Mouse (Mus musculus) heart, embryonic 11.5 days (tissue): ENCODE data around the gene Gm43552. TPM values are rescaled to one million over a fixed set of nuclear protein-coding genes. Genes with fewer than 3 reads are reported as not detected.

ENCODE experiments used
- ATAC-seq: fragments of 200-750 bp; cut with Nextera tagmentation; replicated peaks from 2 replicates; pipeline ENCODE4 v1.8.0; 2017; ENCODE audit warnings: moderate library complexity; ENCODE audit not compliant: insufficient number of reproducible peaks, low FRiP score, low TSS enrichment
- H3K27ac ChIP-seq: fragments of 300-500 bp; sonication (generic); 2 replicates; pipeline ENCODE4 v1.5.1; 2014; ENCODE audit warnings: mild to moderate bottlenecking, low read depth, low read length
- H3K27me3 ChIP-seq: fragments of 300-500 bp; sonication (generic); 2 replicates; pipeline ENCODE4 v1.6.1; 2014; ENCODE audit warnings: mild to moderate bottlenecking, low read length, mixed read lengths; ENCODE audit not compliant: control insufficient read depth, insufficient read depth
- H3K36me3 ChIP-seq: fragments of 300-500 bp; sonication (generic); 2 replicates; pipeline ENCODE4 v1.6.1; 2014; ENCODE audit warnings: mild to moderate bottlenecking, low read length, moderate library complexity, mixed read lengths; ENCODE audit not compliant: control insufficient read depth, insufficient read depth
- H3K4me1 ChIP-seq: fragments of 300-500 bp; sonication (generic); 2 replicates; pipeline ENCODE4 v1.6.1; 2014; ENCODE audit warnings: low read length; ENCODE audit not compliant: control insufficient read depth, insufficient read depth
- H3K4me2 ChIP-seq: fragments of 300-500 bp; sonication (generic); 2 replicates; pipeline ENCODE4 v1.6.1; 2014; ENCODE audit warnings: mild to moderate bottlenecking, moderate library complexity
- H3K4me3 ChIP-seq: fragments of 300-500 bp; sonication (generic); 2 replicates; pipeline ENCODE4 v1.5.1; 2014; ENCODE audit warnings: low read depth, low read length
- H3K9ac ChIP-seq: fragments of 300-500 bp; sonication (generic); 2 replicates; pipeline ENCODE4 v1.6.1; 2014; ENCODE audit warnings: mild to moderate bottlenecking, low read depth, low read length, moderate library complexity
- H3K9me3 ChIP-seq: fragments of 300-500 bp; sonication (generic); replicated peaks from 2 replicates; pipeline ENCODE4 v1.6.1; 2016; ENCODE audit warnings: low read length; ENCODE audit not compliant: control insufficient read depth
- WGBS: fragments of 180-500 bp; shearing (Covaris S2); extraction: QIAGEN DNeasy Blood & Tissue Kit; methylation state at CpG from one replicate; pipeline ENCODE4 v1.1.7; 2014; ENCODE audit not compliant: insufficient replicate concordance; 5-methylcytosine and 5-hydroxymethylcytosine counted together
- polyA plus RNA-seq: library from polyadenylated mRNA; unstranded; fragments of >200 nt; fragmentation: Nextera tagmentation; extraction: Ambion mirVana; gene quantifications from 2 replicates; pipeline ENCODE4 v1.2.1, GENCODE M21; 2014

The Gm43552 gene
- polyA plus RNA-seq, 1 experiment from 2014 or later = not detected

DNA sequence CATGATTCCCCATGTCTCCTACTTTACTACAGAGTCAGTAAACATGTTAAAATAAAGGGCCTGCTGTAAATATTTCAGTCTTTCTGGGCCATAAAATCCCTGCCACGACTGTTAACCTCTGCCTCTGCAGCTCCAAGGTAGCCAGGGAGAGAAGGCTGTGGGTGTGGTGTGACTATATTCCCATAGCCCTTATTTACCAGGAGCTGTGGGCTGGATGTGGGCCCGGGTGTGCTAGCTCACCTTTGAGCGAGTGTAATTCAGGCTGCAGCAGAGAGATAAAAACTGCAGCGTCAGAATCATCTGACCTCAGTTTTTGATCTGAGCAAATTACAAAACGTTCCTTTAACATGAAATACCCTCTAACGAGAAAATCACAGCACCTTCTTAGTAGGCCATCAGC lies 71.8 kb downstream of the Gm43552 start:
- H3K4me2 ChIP-seq = no peak overlapping the region
- H3K9me3 ChIP-seq = no peaks in the 10 kb centered on the region
- 74% methylated on average over 6 of the region's 6 CpGs for WGBS
- H3K4me1 ChIP-seq = peaks cover 10% of the 10 kb centered on the region
- H3K4me3 ChIP-seq = no peak overlapping the region
- H3K9ac ChIP-seq = no peak overlapping the region
- no peak for ATAC-seq
- H3K27ac ChIP-seq = no peak overlapping the region
- no peaks in the 10 kb centered on the region for H3K27me3 ChIP-seq
- peaks cover 25% of the 10 kb centered on the region for H3K36me3 ChIP-seq

GRCm38 (mm10) chr5:65419136-65419535 lies 73.5 kb downstream of the Gm43552 start:
- 82% methylated on average over 10 of the region's 10 CpGs for WGBS
- H3K27me3 ChIP-seq = no peaks in the 10 kb centered on the region

GRCm38 (mm10) chr5:65415653-65416458 lies 76.8 kb downstream of the Gm43552 start:
- 9% methylated on average over 26 of the region's 26 CpGs for WGBS
- Histone ChIP-seq H3K9ac (peak overlapping the region; percentile 72), H3K36me3 (peaks cover 14% of the 10 kb centered on the region), H3K4me2 (peak overlapping the region; percentile 56), H3K4me3 (peak overlapping the region; percentile 18), H3K9me3 (no peaks in the 10 kb centered on the region), H3K27ac (peak overlapping the region; percentile 99), H3K27me3 (no peaks in the 10 kb centered on the region), H3K4me1 (peaks cover 24% of the 10 kb centered on the region)
- peak; percentile 89 for ATAC-seq

More at GRCm38 (mm10) chr5:65419136-65419535, 73.5 kb downstream of the Gm43552 start:
- no peak overlapping the region for H3K4me2 ChIP-seq
- no peak overlapping the region for H3K27ac ChIP-seq
- no peak overlapping the region for H3K4me3 ChIP-seq
- H3K36me3 ChIP-seq = peaks cover 24% of the 10 kb centered on the region
- H3K9ac ChIP-seq = no peak overlapping the region
- no peaks in the 10 kb centered on the region for H3K9me3 ChIP-seq
- ATAC-seq = no peak
- peaks cover 23% of the 10 kb centered on the region for H3K4me1 ChIP-seq

DNA sequence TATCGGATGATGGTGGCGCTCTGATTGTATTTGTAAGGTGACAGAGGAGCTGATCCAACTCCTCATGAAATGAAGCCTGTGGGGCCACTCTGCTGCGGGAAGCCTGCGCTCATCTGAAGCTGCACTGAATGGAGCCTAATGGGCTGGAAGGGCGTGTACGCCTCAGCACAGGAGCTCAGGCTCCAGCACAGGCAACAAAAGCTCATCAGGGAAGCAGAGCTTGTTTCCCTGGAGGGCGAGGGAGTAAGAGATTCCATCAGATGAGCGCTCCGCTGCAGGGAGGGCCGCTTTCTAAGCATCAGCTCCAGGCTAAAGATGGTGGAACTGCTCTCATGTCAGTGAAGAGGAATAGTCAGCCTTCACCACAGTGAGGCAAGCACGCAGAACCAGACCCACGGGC lies 84.6 kb downstream of the Gm43552 start:
- no peak for ATAC-seq
- Histone ChIP-seq H3K27ac (0 out of 2 replicates have a peak overlapping the region, but pooled peaks have one; percentile 2), H3K4me2 (no peak overlapping the region), H3K27me3 (no peaks in the 10 kb centered on the region), H3K36me3 (peaks cover 15% of the 10 kb centered on the region), H3K9ac (no peak overlapping the region), H3K4me1 (no peaks in the 10 kb centered on the region), H3K9me3 (no peaks in the 10 kb centered on the region), H3K4me3 (no peak overlapping the region)
- 60% methylated on average over 12 of the region's 12 CpGs for WGBS

DNA sequence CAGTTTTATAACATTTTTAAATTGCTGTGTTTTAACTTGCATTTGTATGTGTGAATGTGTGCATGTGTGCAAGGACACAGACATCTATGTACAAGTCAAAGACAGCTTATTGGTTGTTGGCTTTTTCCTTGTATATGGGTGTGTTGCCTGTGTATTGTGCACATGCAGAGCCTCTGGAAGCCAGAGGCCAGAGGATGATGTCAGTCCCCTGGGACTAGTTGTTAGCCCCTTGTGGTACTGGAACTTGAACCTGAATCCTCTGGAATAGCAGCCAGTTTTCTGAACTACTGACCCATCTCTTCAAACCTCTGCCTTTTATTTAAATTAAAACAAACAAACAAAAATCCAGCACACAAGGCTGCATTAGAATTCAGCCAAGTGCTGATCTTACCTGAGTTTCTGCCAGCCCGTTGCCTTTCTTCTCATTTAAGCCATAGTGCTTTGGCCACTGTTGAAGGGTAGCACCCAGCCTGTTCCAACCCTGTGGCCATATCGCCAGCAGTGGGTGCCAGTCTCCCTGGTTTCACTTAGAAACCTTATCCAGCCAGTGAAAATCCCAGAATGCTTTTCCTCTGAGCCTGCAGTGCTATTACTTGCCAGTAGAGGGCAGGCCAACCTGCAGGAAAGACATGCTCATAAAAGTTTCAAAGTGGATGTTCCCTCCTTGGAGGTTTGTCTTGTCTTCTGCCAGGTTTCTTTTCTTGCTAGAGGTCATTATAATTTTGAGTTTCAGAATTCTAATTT lies 91.2 kb downstream of the Gm43552 start:
- ATAC-seq = no peak
- H3K27me3 ChIP-seq = no peaks in the 10 kb centered on the region
- WGBS = 25% methylated on average over 2 of the region's 2 CpGs
- H3K4me3 ChIP-seq = no peak overlapping the region
- no peak overlapping the region for H3K4me2 ChIP-seq
- no peak overlapping the region for H3K27ac ChIP-seq
- no peak overlapping the region for H3K9ac ChIP-seq
- no peaks in the 10 kb centered on the region for H3K9me3 ChIP-seq
- peaks cover 11% of the 10 kb centered on the region for H3K36me3 ChIP-seq
- H3K4me1 ChIP-seq = no peaks in the 10 kb centered on the region

DNA sequence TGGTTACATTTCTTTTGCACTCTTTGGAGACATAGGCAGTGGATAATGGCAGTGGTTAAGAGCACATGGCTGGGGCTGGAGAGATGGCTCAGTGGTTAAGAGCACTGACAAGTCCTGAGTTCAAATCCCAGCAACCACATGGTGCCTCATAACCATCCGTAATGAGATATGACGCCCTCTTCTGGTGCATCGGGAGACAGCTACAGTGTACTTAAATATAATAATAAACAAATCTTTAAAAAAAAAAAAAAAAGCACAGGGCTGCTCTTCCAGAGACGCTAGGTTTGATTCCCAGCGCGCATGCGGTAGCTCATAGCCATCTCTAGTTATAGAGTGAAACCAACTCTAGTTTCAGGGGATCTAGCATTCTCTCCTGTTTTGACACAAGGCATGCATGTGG lies 98.2 kb downstream of the Gm43552 start:
- Histone ChIP-seq H3K4me1 (0 out of 2 replicates have a peak, but pooled peaks cover 4% of the 10 kb centered on the region), H3K36me3 (peaks cover 8% of the 10 kb centered on the region), H3K27ac (no peak overlapping the region), H3K27me3 (no peaks in the 10 kb centered on the region), H3K9me3 (no peaks in the 10 kb centered on the region), H3K4me3 (no peak overlapping the region), H3K9ac (no peak overlapping the region), H3K4me2 (no peak overlapping the region)
- no peak for ATAC-seq
- WGBS = 93% methylated on average over 7 of the region's 7 CpGs

GRCm38 (mm10) chr5:65391753-65392152 lies 100.9 kb downstream of the Gm43552 start:
- WGBS = 5% methylated on average over 12 of the region's 12 CpGs

DNA sequence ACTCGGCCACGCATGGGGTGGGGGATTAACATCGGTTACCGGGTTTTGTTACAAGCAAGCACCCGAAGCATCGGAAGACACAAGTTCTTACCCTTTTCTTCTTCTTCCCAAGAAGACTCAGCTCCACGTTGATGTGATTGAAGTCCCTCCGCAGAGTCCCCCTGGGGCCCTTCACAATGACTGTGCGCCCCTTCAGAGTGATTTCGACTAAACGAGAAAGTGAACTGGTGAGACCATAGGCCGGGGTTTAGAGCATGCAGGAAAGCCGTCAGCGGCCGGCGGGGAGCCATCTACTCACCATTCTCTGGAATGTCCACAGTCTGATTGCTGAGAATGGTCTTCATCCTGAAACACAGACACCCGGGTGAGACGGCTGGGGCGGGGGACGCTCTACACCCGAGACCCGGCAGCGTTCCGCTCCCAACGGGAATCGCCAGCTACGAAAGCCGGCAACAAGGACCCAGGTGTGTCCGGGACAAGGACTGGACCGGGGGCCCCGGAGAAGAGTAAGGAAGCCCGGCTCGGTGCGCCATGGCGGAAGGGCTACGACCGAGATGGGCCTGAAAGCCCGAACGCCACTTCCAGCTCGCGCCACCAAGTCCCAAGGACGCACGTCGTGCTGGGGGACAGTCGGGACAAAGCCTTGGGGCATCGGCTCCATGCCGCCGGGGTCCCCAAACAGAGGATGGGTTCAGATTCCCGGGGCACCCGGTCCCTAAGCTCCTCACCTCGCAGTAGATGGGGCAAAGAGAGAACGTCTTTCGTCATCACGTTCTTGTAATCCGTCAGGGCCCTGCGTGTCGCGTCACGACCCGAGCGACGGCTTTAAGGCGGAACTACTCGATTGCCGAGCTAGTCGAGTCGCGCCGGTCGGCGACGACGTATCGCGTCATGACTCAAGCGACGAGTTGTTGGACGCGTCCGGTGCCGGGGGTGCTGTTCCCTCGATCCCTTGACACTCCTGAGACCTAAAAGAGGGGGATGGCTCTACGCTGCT lies 101.7 kb downstream of the Gm43552 start, which contains the start of the genes Rpl9 and Lias:
Gene Rpl9 (minus strand): TSS at position 797 of the 997 bp plus-strand sequence.
Gene Lias (plus strand): TSS at position 850 of the 997 bp plus-strand sequence.
- H3K36me3 ChIP-seq = peaks cover 13% of the 10 kb centered on the region
- H3K27me3 ChIP-seq = no peaks in the 10 kb centered on the region
- no peaks in the 10 kb centered on the region for H3K9me3 ChIP-seq
- H3K27ac ChIP-seq = peak within 1 kb of the TSS; percentile 87
- peak within 1 kb of the TSS; percentile 80 for H3K4me2 ChIP-seq
- WGBS = under 1% methylated on average over 83 of the region's 83 CpGs
- peak; percentile 93 for ATAC-seq
- peak within 1 kb of the TSS; percentile 98 for H3K4me3 ChIP-seq
- H3K9ac ChIP-seq = peak within 1 kb of the TSS; percentile 100
- 0 out of 2 replicates have a peak, but pooled peaks cover 4% of the 10 kb centered on the region for H3K4me1 ChIP-seq

More at GRCm38 (mm10) chr5:65391753-65392152, 100.9 kb downstream of the Gm43552 start:
- Histone ChIP-seq H3K4me2 (peak overlapping the region; percentile 74), H3K9ac (peak overlapping the region; percentile 100), H3K4me3 (peak overlapping the region; percentile 98), H3K27me3 (no peaks in the 10 kb centered on the region), H3K9me3 (no peaks in the 10 kb centered on the region), H3K4me1 (0 out of 2 replicates have a peak, but pooled peaks cover 4% of the 10 kb centered on the region), H3K36me3 (peaks cover 17% of the 10 kb centered on the region), H3K27ac (peak overlapping the region; percentile 87)
- ATAC-seq = no peak
